Mouse (Mus musculus) megakaryocyte-erythroid progenitor cell, adult 5-6 weeks (primary cell): ENCODE measurements around the gene Zfp9. TPM values are rescaled to one million over a fixed set of nuclear protein-coding genes. Genes with fewer than 3 reads are reported as not detected.

Experiments used
- ATAC-seq: replicated peaks from 2 replicates; pipeline ENCODE4 v1.8.0; 2016; ENCODE audit warnings: mild to moderate bottlenecking, inconsistent platforms; ENCODE audit not compliant: severe bottlenecking, poor library complexity, low FRiP score, low TSS enrichment
- total RNA-seq, 2 experiments: library from RNA; stranded (forward) in 1 of 2; stranded (reverse) in 1 of 2; fragments of 200-1000, 215-1000 nt in 1 of 2; fragments of >200 nt in 1 of 2; fragmentation: Nextera tagmentation in 1 of 2; gene quantifications; 2 replicates each; pipeline ENCODE4 v1.2.3; 2014 to 2017

The Zfp9 gene
- 0.59 TPM in 1 of 2 replicates, not detected in the other for total RNA-seq (2014; fragmentation: Nextera tagmentation)
- total RNA-seq (2017): 0.38 and 0.42 TPM in 2 replicates

GRCm38 (mm10) chr6:118478957-118479708, at the start of gene Zfp9:
Zfp9 (minus strand) TSS chr6:118479320.
- ATAC-seq: peak; percentile 94

GRCm38 (mm10) chr6:118520668-118521067, 41.5 kb upstream of the Zfp9 start:
- no peak for ATAC-seq

GRCm38 (mm10) chr6:118513335-118514012, 34.4 kb upstream of the Zfp9 start:
- peak; percentile 91 for ATAC-seq

- ATAC-seq: no peak
Observed at GRCm38 (mm10) chr6:118499010-118499409, 19.9 kb upstream of the Zfp9 start.

GRCm38 (mm10) chr6:118482125-118482524, 3.0 kb upstream of the Zfp9 start:
- ATAC-seq: no peak

- no peak for ATAC-seq
Observed at GRCm38 (mm10) chr6:118477875-118478785, 990 bp downstream of the Zfp9 start.

GRCm38 (mm10) chr6:118462069-118462705, 16.9 kb downstream of the Zfp9 start:
- ATAC-seq: no peak

GRCm38 (mm10) chr6:118457726-118458125, 21.4 kb downstream of the Zfp9 start:
- ATAC-seq: no peak

GRCm38 (mm10) chr6:118455042-118455631, 24.0 kb downstream of the Zfp9 start, which contains the start of gene Zfp248:
Zfp248 (minus strand) TSS chr6:118455528.
- peak; percentile 98 for ATAC-seq

GRCm38 (mm10) chr6:118454452-118454851, 24.7 kb downstream of the Zfp9 start:
- ATAC-seq: no peak

GRCm38 (mm10) chr6:118431502-118431901, 47.6 kb downstream of the Zfp9 start:
- no peak for ATAC-seq

GRCm38 (mm10) chr6:118426666-118427065, 52.5 kb downstream of the Zfp9 start:
- no peak for ATAC-seq

GRCm38 (mm10) chr6:118419050-118419920, 59.8 kb downstream of the Zfp9 start, which contains the start of gene Bms1:
Bms1 (minus strand) TSS chr6:118419474.
- peak; percentile 97 for ATAC-seq

Other genes with a start within 250 kb of the Zfp9 start
- gene Bms1, start 59.8 kb downstream of the Zfp9 start, total RNA-seq (2014; fragmentation: Nextera tagmentation): 50.0 and 64.2 TPM in 2 replicates
- 152 and 155 TPM in 2 replicates for gene Bms1, start 59.8 kb downstream of the Zfp9 start, total RNA-seq (2017)
- gene Zfp248, start 23.8 kb downstream of the Zfp9 start, total RNA-seq (2014; fragmentation: Nextera tagmentation): 2.1 and 5.7 TPM in 2 replicates
- gene Zfp248, start 23.8 kb downstream of the Zfp9 start, total RNA-seq (2017): 1.1 and 1.7 TPM in 2 replicates
- 14.8 and 19.2 TPM in 2 replicates for gene Ankrd26, start 82.9 kb upstream of the Zfp9 start, total RNA-seq (2014; fragmentation: Nextera tagmentation)
- 30.7 and 39.6 TPM in 2 replicates for gene Ankrd26, start 82.9 kb upstream of the Zfp9 start, total RNA-seq (2017)